Mouse (Mus musculus): Measurements from ENCODE around the gene Tcf20. TPM values are rescaled to one million over a fixed set of nuclear protein-coding genes. Genes with fewer than 3 reads are reported as not detected.

The Tcf20 gene
- polyA plus RNA-seq (2016; fragmentation: Nextera tagmentation; extraction: Ambion mirVana): 6.7 and 6.9 TPM in 2 replicates

DNA sequence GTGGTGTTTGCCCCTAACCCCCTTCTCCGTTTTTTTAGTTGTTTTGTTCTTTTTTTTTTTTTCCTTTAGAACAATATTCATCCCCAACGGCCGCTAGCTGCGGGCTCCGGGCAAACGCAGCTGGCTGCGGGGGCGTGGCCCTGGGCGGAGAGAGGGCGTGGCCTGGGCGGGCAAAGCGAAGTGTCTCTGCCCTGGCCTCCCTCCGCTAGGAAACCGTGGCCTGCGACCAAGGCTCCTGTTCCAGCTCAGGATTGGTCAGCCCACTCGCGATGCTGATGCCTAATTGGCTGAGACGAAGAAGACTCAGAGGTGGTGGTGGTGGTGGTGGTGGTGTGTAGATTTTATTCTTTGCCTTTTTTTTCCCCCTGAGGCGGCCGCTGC lies at the start of gene Tcf20:
TSS of gene Tcf20 (minus strand) at position 141 of the 381 bp plus-strand sequence.
- Histone ChIP-seq H3K9me3 (no peaks in the 10 kb centered on the region), H3K27me3 (ENCODE audit: insufficient read depth, poor library complexity, severe bottlenecking) (peaks cover 90% of the 10 kb centered on the region), H3K36me3 (no peaks in the 10 kb centered on the region), H3K4me3 (peak within 1 kb of the TSS; percentile 59), H3K4me1 (replicated peaks) (peaks cover 67% of the 10 kb centered on the region), H3K27ac (peak within 1 kb of the TSS; percentile 68)
- 0% methylated on average over 20 of the region's 20 CpGs for WGBS
- DNase-seq (ENCODE audit: low spot score): peak; percentile 94

- H3K27ac ChIP-seq: no peak overlapping the region
Observed at GRCm38 (mm10) chr15:83036900-83037519, 49.3 kb upstream of the Tcf20 start.

DNA sequence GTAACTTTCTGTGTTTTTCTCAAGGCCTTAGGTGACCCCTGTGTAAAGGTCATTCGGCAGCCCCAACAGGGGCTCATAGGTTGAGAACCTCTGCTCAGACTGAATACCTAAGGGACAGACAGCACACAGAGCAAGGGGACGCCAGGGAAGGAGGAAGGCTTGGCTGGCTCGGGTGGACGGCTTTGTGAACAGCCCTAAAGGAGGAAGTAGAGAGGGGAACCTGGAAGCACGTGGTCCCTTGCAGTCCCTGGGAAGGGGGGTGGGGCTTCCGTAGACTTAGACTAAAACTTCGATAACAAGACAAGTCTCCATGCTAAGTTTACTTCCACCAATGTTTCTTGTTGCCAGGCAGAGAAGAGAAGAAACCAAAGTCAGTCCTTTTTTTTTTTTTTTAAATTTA lies 48.4 kb upstream of the Tcf20 start:
- H3K27me3 ChIP-seq (ENCODE audit: insufficient read depth, poor library complexity, severe bottlenecking): peaks cover 85% of the 10 kb centered on the region
- H3K4me1 ChIP-seq (replicated peaks): peaks cover 49% of the 10 kb centered on the region
- no peak for DNase-seq (ENCODE audit: low spot score)
- H3K36me3 ChIP-seq: no peaks in the 10 kb centered on the region
- 55% methylated on average over 7 of the region's 7 CpGs for WGBS
- no peak overlapping the region for H3K4me3 ChIP-seq
- no peak overlapping the region for H3K27ac ChIP-seq
- no peaks in the 10 kb centered on the region for H3K9me3 ChIP-seq

More at GRCm38 (mm10) chr15:83036900-83037519, 49.3 kb upstream of the Tcf20 start:
- H3K36me3 ChIP-seq: no peaks in the 10 kb centered on the region
- H3K9me3 ChIP-seq: no peaks in the 10 kb centered on the region
- WGBS: 93% methylated on average over 14 of the region's 14 CpGs
- H3K4me3 ChIP-seq: no peak overlapping the region
- peaks cover 49% of the 10 kb centered on the region for H3K4me1 ChIP-seq (replicated peaks)
- no peak for DNase-seq (ENCODE audit: low spot score)
- H3K27me3 ChIP-seq (ENCODE audit: insufficient read depth, poor library complexity, severe bottlenecking): peaks cover 85% of the 10 kb centered on the region

- H3K4me1 ChIP-seq (replicated peaks): peaks cover 53% of the 10 kb centered on the region
- 7% methylated on average over 17 of the region's 17 CpGs for WGBS
- H3K4me3 ChIP-seq: peak overlapping the region; percentile 5
- H3K9me3 ChIP-seq: no peaks in the 10 kb centered on the region
- H3K36me3 ChIP-seq: no peaks in the 10 kb centered on the region
- H3K27me3 ChIP-seq (ENCODE audit: insufficient read depth, poor library complexity, severe bottlenecking): peaks cover 72% of the 10 kb centered on the region
- DNase-seq (ENCODE audit: low spot score): peak; percentile 38
- peak overlapping the region; percentile 8; the same call in 1 of the 2 replicates for H3K27ac ChIP-seq
Observed at GRCm38 (mm10) chr15:83034275-83034977, 46.8 kb upstream of the Tcf20 start.

- H3K4me3 ChIP-seq: peak within 1 kb of the TSS; percentile 5; the same call in 1 of the 2 replicates
- H3K9me3 ChIP-seq: no peaks in the 10 kb centered on the region
- H3K36me3 ChIP-seq: no peaks in the 10 kb centered on the region
- 44% methylated on average over 17 of the region's 17 CpGs for WGBS
- H3K4me1 ChIP-seq (replicated peaks): peaks cover 54% of the 10 kb centered on the region
- H3K27ac ChIP-seq: peak within 1 kb of the TSS; percentile 35; the same call in 1 of the 2 replicates
- H3K27me3 ChIP-seq (ENCODE audit: insufficient read depth, poor library complexity, severe bottlenecking): peaks cover 64% of the 10 kb centered on the region
- DNase-seq (ENCODE audit: low spot score): no peak
Observed at GRCm38 (mm10) chr15:83032981-83033541, 45.4 kb upstream of the Tcf20 start, which contains the start of gene Nfam1. Nfam1 (minus strand) TSS chr15:83033306.

DNA sequence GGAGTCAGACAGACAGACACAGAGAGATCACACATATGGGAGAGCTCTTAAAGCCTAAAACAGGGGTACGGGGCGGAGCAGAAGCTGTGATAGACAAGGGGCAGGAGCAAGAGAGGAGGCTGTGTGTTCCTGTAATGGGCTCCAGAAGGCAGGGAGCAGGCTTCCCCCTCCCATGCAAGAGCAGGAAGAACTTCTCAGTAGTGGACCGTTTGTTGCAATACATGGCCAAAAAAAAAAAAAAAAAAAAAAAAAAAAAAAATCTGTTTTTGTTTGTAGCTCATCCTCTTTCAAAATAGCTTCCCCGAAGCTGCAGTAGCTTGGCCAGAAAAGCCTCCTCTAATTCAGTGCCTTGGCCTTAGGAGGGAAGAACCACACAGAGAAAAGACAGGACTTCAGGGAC lies 43.2 kb upstream of the Tcf20 start:
- H3K4me3 ChIP-seq: no peak overlapping the region
- H3K36me3 ChIP-seq: no peaks in the 10 kb centered on the region
- no peak for DNase-seq (ENCODE audit: low spot score)
- H3K4me1 ChIP-seq (replicated peaks): peaks cover 68% of the 10 kb centered on the region
- H3K27me3 ChIP-seq (ENCODE audit: insufficient read depth, poor library complexity, severe bottlenecking): peaks cover 76% of the 10 kb centered on the region
- no peaks in the 10 kb centered on the region for H3K9me3 ChIP-seq
- WGBS: 61% methylated on average over 4 of the region's 4 CpGs
- peak overlapping the region; percentile 87 for H3K27ac ChIP-seq

GRCm38 (mm10) chr15:83029725-83030718 lies 42.4 kb upstream of the Tcf20 start:
- peak overlapping the region; percentile 87 for H3K27ac ChIP-seq
- H3K4me3 ChIP-seq: no peak overlapping the region; the same call in 1 of the 2 replicates
- peaks cover 75% of the 10 kb centered on the region for H3K4me1 ChIP-seq (replicated peaks)
- 28% methylated on average over 11 of the region's 11 CpGs for WGBS
- no peaks in the 10 kb centered on the region for H3K9me3 ChIP-seq
- H3K36me3 ChIP-seq: no peaks in the 10 kb centered on the region
- peak; percentile 55 for DNase-seq (ENCODE audit: low spot score)
- H3K27me3 ChIP-seq (ENCODE audit: insufficient read depth, poor library complexity, severe bottlenecking): peaks cover 76% of the 10 kb centered on the region

DNA sequence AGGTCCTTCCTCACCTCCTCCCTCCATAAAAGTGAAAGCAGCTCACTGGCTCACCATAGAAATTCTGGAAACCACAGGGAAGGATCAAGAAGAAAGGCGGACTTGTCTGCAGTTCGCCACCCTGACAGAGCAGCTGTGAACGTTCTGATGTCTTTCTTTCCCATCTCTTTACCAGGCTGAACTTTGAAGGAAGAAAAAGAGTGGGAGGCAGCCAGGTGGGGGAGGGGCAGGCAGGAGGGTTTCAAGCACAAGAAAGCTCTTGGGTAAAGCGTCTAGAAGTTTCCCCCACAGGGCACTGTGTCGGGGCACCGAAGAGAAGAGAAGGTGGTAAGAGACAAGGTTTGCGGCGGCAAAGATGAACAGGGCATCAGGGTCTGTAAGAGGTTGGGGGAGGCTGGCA lies 38.5 kb upstream of the Tcf20 start:
- Histone ChIP-seq H3K4me1 (replicated peaks) (peaks cover 63% of the 10 kb centered on the region), H3K27me3 (ENCODE audit: insufficient read depth, poor library complexity, severe bottlenecking) (peaks cover 71% of the 10 kb centered on the region), H3K36me3 (no peaks in the 10 kb centered on the region), H3K9me3 (no peaks in the 10 kb centered on the region), H3K27ac (0 out of 2 replicates have a peak overlapping the region, but pooled peaks have one; percentile 13), H3K4me3 (no peak overlapping the region)
- 48% methylated on average over 8 of the region's 8 CpGs for WGBS
- DNase-seq (ENCODE audit: low spot score): no peak

- peaks cover 69% of the 10 kb centered on the region for H3K27me3 ChIP-seq (ENCODE audit: insufficient read depth, poor library complexity, severe bottlenecking)
- WGBS: 22% methylated on average over 25 of the region's 25 CpGs
- peak; percentile 60 for DNase-seq (ENCODE audit: low spot score)
- peak overlapping the region; percentile 57 for H3K27ac ChIP-seq
- H3K36me3 ChIP-seq: no peaks in the 10 kb centered on the region
- H3K4me1 ChIP-seq (replicated peaks): peaks cover 56% of the 10 kb centered on the region
- no peak overlapping the region for H3K4me3 ChIP-seq
- H3K9me3 ChIP-seq: no peaks in the 10 kb centered on the region
Observed at GRCm38 (mm10) chr15:83025041-83025760, 37.5 kb upstream of the Tcf20 start.

- no peak for DNase-seq (ENCODE audit: low spot score)
- no peak overlapping the region for H3K4me3 ChIP-seq
- H3K9me3 ChIP-seq: no peaks in the 10 kb centered on the region
- peaks cover 63% of the 10 kb centered on the region for H3K27me3 ChIP-seq (ENCODE audit: insufficient read depth, poor library complexity, severe bottlenecking)
- 25% methylated on average over 8 of the region's 8 CpGs for WGBS
- peaks cover 52% of the 10 kb centered on the region for H3K4me1 ChIP-seq (replicated peaks)
- no peaks in the 10 kb centered on the region for H3K36me3 ChIP-seq
- no peak overlapping the region for H3K27ac ChIP-seq
Observed at GRCm38 (mm10) chr15:83022947-83023346, 35.3 kb upstream of the Tcf20 start.

DNA sequence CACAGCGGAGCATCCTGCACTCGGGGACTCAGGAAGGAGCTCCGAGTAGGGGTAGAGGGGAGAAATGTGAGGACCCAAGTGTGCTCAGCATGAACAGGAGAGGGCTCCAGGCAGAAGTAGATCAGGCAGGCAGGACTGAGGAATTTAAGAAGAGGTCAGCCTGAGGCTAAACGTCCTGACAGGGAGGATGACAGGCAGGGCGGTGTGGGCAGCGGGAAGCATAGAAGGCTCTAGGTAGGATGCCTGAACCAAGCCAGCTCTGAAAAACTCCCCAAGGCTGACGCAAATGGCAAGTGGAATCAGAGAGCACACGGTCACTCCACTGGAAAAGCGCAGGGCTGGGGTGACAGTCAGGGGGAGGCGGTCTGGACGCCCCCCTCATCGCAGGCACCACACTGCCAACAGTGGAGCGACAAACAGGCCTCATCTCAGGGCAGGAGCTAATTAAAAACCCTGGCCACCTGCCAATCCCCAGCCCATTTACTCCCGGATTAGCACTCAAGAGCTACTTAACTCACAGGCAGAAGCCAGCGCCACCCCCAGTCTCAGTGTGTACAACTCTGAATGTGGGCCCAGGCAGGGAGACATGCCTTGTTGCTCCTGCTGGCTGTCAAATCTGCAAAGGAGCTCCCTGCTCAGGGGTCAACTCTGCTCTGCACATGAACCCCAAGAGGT lies 23.5 kb upstream of the Tcf20 start:
- Histone ChIP-seq H3K4me1 (replicated peaks) (peaks cover 33% of the 10 kb centered on the region), H3K27me3 (ENCODE audit: insufficient read depth, poor library complexity, severe bottlenecking) (peaks cover 87% of the 10 kb centered on the region), H3K27ac (peak overlapping the region; percentile 59; the same call in 1 of the 2 replicates), H3K4me3 (no peak overlapping the region), H3K9me3 (no peaks in the 10 kb centered on the region), H3K36me3 (no peaks in the 10 kb centered on the region)
- DNase-seq (ENCODE audit: low spot score): no peak
- 18% methylated on average over 15 of the region's 15 CpGs for WGBS

Data from hindbrain, embryonic 10.5 days (tissue).